Mouse (Mus musculus): ENCODE data around the gene Cftr. TPM values are rescaled to one million over a fixed set of nuclear protein-coding genes. Genes with fewer than 3 reads are reported as not detected.

The Cftr gene
- polyA plus RNA-seq, 1 experiment, result 8.2 TPM

DNA sequence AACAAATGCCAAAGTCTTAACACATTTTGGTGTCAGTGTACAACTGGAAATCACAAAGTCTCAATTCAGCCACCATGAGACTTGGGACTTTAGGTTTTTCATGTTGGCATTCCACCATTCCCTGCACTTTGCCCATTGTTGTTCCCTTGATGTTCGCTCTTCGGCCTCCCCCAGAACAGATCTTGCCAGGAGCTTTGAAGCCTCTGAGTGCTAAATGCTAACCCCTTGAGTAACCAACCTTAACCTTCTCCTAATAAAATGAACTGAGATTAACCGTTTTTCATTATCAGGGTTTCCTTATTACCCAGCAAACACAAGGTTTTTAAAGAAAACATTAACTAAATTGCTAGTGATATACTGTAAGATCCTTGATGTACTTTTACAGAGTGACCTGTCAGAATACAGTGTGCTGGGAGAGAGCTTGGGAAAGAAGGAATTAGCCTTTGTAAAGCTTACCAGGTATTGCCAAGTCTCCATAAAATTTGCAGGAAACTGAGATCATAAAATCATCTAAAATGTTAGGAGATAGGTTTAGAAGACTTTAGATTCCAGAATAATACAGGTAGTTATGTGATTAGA lies 144.0 kb downstream of the Cftr start:
- Histone ChIP-seq H3K4me3 (ENCODE audit: control insufficient read depth, low read depth, low read length) (no peak overlapping the region), H3K27me3 (ENCODE audit: control insufficient read depth, insufficient read depth, low read length) (no peaks in the 10 kb centered on the region), H3K27ac (ENCODE audit: control insufficient read depth, insufficient read depth, low read depth, low read length) (no peak overlapping the region), H3K4me1 (ENCODE audit: control insufficient read depth, insufficient read depth, low read length) (no peaks in the 10 kb centered on the region), H3K36me3 (ENCODE audit: control insufficient read depth, insufficient read depth, low read length) (no peaks in the 10 kb centered on the region)
- no peak for TF ChIP-seq CTCF (IDR thresholded peaks at IDR 0.05; ENCODE audit: control insufficient read depth, insufficient read depth, insufficient replicate concordance, low read depth, low read length)
- TF ChIP-seq POLR2A (IDR thresholded peaks at IDR 0.05; ENCODE audit: control insufficient read depth, low read depth, low read length), result no peak

DNA sequence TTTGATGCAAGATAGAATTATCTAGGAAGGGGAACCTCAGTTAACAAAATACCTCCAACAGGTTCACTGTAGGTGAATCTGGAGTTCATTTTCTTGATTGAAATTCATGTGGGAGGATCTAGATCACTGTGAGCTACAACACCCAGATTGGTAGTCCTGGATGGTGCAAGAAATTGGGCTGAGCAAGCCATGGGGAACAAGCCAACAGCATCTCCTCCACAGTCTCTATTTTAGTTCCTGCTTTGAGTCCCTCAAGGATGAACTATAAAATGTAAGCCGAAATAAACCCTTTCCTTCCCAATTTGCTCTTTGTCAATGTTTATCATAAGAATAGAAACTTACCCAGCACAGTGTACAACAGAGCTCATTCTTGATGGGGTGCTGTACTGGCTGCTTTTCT lies 152.5 kb downstream of the Cftr start:
- Histone ChIP-seq H3K4me1 (ENCODE audit: control insufficient read depth, insufficient read depth, low read length) (no peaks in the 10 kb centered on the region), H3K27ac (ENCODE audit: control insufficient read depth, insufficient read depth, low read depth, low read length) (no peak overlapping the region), H3K27me3 (ENCODE audit: control insufficient read depth, insufficient read depth, low read length) (no peaks in the 10 kb centered on the region), H3K4me3 (ENCODE audit: control insufficient read depth, low read depth, low read length) (no peak overlapping the region), H3K36me3 (ENCODE audit: control insufficient read depth, insufficient read depth, low read length) (no peaks in the 10 kb centered on the region)
- TF ChIP-seq POLR2A (IDR thresholded peaks at IDR 0.05; ENCODE audit: control insufficient read depth, low read depth, low read length) (no peak), CTCF (IDR thresholded peaks at IDR 0.05; ENCODE audit: control insufficient read depth, insufficient read depth, insufficient replicate concordance, low read depth, low read length) (no peak)

DNA sequence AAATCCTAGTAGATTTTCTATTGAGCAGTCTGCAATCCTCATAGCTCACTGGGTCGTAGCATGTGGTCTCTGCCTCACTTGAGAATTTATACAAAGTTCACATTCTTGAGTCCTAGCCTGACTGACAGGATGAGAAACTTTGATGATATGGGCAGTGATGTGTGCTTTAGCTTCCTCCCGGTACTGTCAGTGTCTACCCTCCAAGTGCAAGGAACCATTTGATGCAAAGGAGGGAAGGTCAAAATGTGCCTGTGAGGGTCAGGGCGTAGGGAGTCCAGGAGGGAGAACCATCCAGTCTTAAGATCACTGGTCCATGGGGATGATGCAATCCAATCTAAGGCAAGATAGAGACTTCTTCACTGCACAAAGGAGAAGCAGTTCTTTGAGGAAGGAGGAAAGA lies 164.9 kb downstream of the Cftr start:
- H3K27me3 ChIP-seq (ENCODE audit: control insufficient read depth, insufficient read depth, low read length), result no peaks in the 10 kb centered on the region
- no peak overlapping the region for H3K4me3 ChIP-seq (ENCODE audit: control insufficient read depth, low read depth, low read length)
- H3K36me3 ChIP-seq (ENCODE audit: control insufficient read depth, insufficient read depth, low read length), result no peaks in the 10 kb centered on the region
- no peak overlapping the region for H3K27ac ChIP-seq (ENCODE audit: control insufficient read depth, insufficient read depth, low read depth, low read length)
- no peaks in the 10 kb centered on the region for H3K4me1 ChIP-seq (ENCODE audit: control insufficient read depth, insufficient read depth, low read length)
- TF ChIP-seq POLR2A (IDR thresholded peaks at IDR 0.05; ENCODE audit: control insufficient read depth, low read depth, low read length) (no peak), CTCF (IDR thresholded peaks at IDR 0.05; ENCODE audit: control insufficient read depth, insufficient read depth, insufficient replicate concordance, low read depth, low read length) (no peak)

DNA sequence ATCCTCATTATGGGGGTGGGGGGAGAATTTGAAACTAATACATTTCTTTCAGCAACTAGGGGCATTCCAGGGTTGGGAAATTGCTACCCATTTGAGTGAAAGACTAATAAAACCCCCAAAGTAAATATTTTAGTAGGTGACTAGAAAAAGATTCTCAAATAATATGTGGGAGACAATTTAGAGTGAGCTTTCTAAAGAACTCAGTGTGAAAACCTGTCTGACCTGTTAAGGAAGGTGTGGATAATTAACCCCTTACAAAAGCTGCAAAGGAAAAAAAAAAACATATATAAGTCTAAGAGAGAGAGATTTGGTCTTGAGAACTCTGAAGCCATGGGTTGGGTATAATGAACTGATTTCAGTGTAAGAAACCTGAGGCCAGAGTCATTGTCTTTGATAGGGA lies 167.8 kb downstream of the Cftr start:
- Histone ChIP-seq H3K36me3 (ENCODE audit: control insufficient read depth, insufficient read depth, low read length) (no peaks in the 10 kb centered on the region), H3K4me3 (ENCODE audit: control insufficient read depth, low read depth, low read length) (no peak overlapping the region), H3K27ac (ENCODE audit: control insufficient read depth, insufficient read depth, low read depth, low read length) (no peak overlapping the region), H3K27me3 (ENCODE audit: control insufficient read depth, insufficient read depth, low read length) (no peaks in the 10 kb centered on the region), H3K4me1 (ENCODE audit: control insufficient read depth, insufficient read depth, low read length) (no peaks in the 10 kb centered on the region)
- TF ChIP-seq CTCF (IDR thresholded peaks at IDR 0.05; ENCODE audit: control insufficient read depth, insufficient read depth, insufficient replicate concordance, low read depth, low read length) (no peak), POLR2A (IDR thresholded peaks at IDR 0.05; ENCODE audit: control insufficient read depth, low read depth, low read length) (no peak)

DNA sequence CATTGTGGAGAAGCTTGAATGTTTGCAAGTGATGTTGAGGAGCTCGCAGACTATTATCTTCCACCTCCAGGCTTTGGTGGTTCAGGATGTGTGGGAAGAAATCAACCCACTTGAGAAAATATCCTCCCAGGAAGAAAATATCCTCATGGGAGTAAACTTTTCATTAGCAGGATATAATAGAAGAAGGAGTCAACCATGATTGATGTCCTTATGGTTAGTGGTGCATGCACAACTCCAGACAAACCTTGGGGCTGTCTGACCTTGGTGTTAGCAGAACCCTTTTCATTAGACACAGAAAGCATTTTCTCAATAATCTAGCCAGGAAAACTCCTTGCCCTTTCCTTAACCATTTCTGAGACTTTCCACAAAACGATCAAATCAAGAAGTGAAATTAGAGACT lies 173.8 kb downstream of the Cftr start:
- H3K4me1 ChIP-seq (ENCODE audit: control insufficient read depth, insufficient read depth, low read length), result no peaks in the 10 kb centered on the region
- no peak overlapping the region for H3K27ac ChIP-seq (ENCODE audit: control insufficient read depth, insufficient read depth, low read depth, low read length)
- TF ChIP-seq POLR2A (IDR thresholded peaks at IDR 0.05; ENCODE audit: control insufficient read depth, low read depth, low read length) (no peak), CTCF (IDR thresholded peaks at IDR 0.05; ENCODE audit: control insufficient read depth, insufficient read depth, insufficient replicate concordance, low read depth, low read length) (no peak)
- H3K36me3 ChIP-seq (ENCODE audit: control insufficient read depth, insufficient read depth, low read length), result no peaks in the 10 kb centered on the region
- H3K4me3 ChIP-seq (ENCODE audit: control insufficient read depth, low read depth, low read length), result no peak overlapping the region
- no peaks in the 10 kb centered on the region for H3K27me3 ChIP-seq (ENCODE audit: control insufficient read depth, insufficient read depth, low read length)

DNA sequence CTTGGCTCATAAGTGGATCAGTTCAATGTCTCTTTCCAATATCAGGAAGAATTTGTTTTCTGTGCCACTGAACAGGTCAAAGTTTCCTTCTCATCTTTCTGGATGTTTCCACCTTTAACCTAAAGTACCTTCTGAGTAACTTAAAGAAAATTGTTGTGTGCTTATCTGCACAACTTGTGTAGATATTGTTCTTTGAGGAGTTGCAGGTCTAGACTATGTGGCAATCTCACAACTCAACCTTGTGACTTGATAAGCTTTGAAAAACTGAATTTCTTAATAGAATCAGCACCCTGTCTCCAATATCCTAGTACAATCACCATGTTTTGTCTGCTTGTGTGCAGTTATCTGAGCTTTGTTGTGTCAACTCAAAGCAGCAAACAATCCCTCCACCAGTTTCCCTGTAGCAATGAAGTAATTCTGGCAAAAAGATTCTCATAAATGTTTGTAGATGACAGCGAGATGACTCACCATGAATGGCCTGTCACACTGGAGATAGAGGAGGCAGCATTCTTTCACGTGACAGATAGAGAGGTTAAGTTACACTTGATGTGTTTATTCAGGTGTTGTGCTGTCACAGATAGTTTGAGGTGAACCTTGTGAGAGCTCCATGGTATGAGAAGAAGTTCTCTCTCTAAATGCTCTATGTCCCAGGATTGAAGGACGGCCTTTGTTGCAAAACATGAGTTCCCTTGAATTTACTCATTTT lies 178.8 kb downstream of the Cftr start:
- Histone ChIP-seq H3K27me3 (ENCODE audit: control insufficient read depth, insufficient read depth, low read length) (no peaks in the 10 kb centered on the region), H3K36me3 (ENCODE audit: control insufficient read depth, insufficient read depth, low read length) (no peaks in the 10 kb centered on the region), H3K4me1 (ENCODE audit: control insufficient read depth, insufficient read depth, low read length) (no peaks in the 10 kb centered on the region), H3K27ac (ENCODE audit: control insufficient read depth, insufficient read depth, low read depth, low read length) (no peak overlapping the region), H3K4me3 (ENCODE audit: control insufficient read depth, low read depth, low read length) (no peak overlapping the region)
- no peak for TF ChIP-seq POLR2A (IDR thresholded peaks at IDR 0.05; ENCODE audit: control insufficient read depth, low read depth, low read length)
- no peak for TF ChIP-seq CTCF (IDR thresholded peaks at IDR 0.05; ENCODE audit: control insufficient read depth, insufficient read depth, insufficient replicate concordance, low read depth, low read length)

DNA sequence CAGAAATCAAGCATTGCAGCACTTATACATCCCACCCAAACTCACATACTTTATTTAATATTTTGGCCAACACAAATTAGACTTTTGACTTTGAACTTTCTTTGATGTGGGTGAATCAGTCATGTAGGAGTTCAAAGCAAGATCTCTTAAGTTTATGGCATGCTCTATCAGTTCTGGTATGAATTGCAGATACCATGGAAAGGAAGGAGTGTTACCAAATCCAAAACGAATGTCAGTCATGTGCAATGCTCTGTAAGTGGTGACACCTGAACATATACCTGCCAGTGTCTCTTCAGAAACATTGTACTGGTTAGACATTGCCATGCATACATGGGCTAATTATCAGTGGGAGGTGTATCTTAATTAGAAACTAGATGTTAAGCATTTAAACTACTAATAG lies 189.7 kb downstream of the Cftr start:
- Histone ChIP-seq H3K4me1 (ENCODE audit: control insufficient read depth, insufficient read depth, low read length) (no peaks in the 10 kb centered on the region), H3K27me3 (ENCODE audit: control insufficient read depth, insufficient read depth, low read length) (no peaks in the 10 kb centered on the region), H3K27ac (ENCODE audit: control insufficient read depth, insufficient read depth, low read depth, low read length) (no peak overlapping the region), H3K4me3 (ENCODE audit: control insufficient read depth, low read depth, low read length) (no peak overlapping the region), H3K36me3 (ENCODE audit: control insufficient read depth, insufficient read depth, low read length) (no peaks in the 10 kb centered on the region)
- TF ChIP-seq POLR2A (IDR thresholded peaks at IDR 0.05; ENCODE audit: control insufficient read depth, low read depth, low read length), result no peak
- TF ChIP-seq CTCF (IDR thresholded peaks at IDR 0.05; ENCODE audit: control insufficient read depth, insufficient read depth, insufficient replicate concordance, low read depth, low read length), result no peak

All from testis, adult 2 months (tissue).